Mouse (Mus musculus): ENCODE data around the gene Stt3a. TPM values are rescaled to one million over a fixed set of nuclear protein-coding genes. Genes with fewer than 3 reads are reported as not detected.

Stt3a gene
- total RNA-seq, 2 experiments from 2014 or later, result 70.6 to 80.9 TPM

GRCm38 (mm10) chr9:36692920-36693319 is 74.6 kb downstream of the Stt3a start, which contains the start of gene Acrv1:
TSS of gene Acrv1 (plus strand) at chr9:36693220.
- DNase-seq (ENCODE audit: low spot score in 2 of 2), result no peak
- Histone ChIP-seq H3K4me3 (no peak within 1 kb of the TSS), H3K27ac (no peak within 1 kb of the TSS)
- no peak for TF ChIP-seq CTCF (conservative IDR thresholded peaks at IDR 0.05)

GRCm38 (mm10) chr9:36687329-36687728 is 80.2 kb downstream of the Stt3a start:
- Histone ChIP-seq H3K4me3 (no peak overlapping the region), H3K27ac (no peak overlapping the region)
- peak; percentile 66 for TF ChIP-seq CTCF (conservative IDR thresholded peaks at IDR 0.05)
- peak in 1 of 2 experiments; percentile 4 for DNase-seq (ENCODE audit: low spot score in 2 of 2)

- Histone ChIP-seq H3K4me3 (no peak overlapping the region), H3K27ac (no peak overlapping the region)
- no peak for DNase-seq (ENCODE audit: low spot score in 2 of 2)
- no peak for TF ChIP-seq CTCF (conservative IDR thresholded peaks at IDR 0.05)
These were observed 86.1 kb downstream of the Stt3a start for GRCm38 (mm10) chr9:36681424-36681823.

Other genes starting within 250 kb of the Stt3a start
- gene Gm5615, start 225.7 kb downstream of the Stt3a start, total RNA-seq (2021), result not detected
- not detected for gene Gm17689, start 185.0 kb downstream of the Stt3a start, total RNA-seq (2021)
- not detected for gene A630095E13Rik, start 124.3 kb downstream of the Stt3a start, total RNA-seq (2021)
- gene Acrv1, start 74.5 kb downstream of the Stt3a start, total RNA-seq (2021), result not detected
- gene Chek1, start 40.6 kb downstream of the Stt3a start, total RNA-seq (2021), result 1 to 10 TPM; 2.1 to 2.6 TPM
- 100 to 1,000 TPM in 1 of 2 experiments, 10 to 100 TPM in 1; 97.7 to 102 TPM for gene Ei24, start 29.7 kb upstream of the Stt3a start, total RNA-seq (2021)
- 100 to 1,000 TPM; 274 to 276 TPM for gene Fez1, start 54.2 kb upstream of the Stt3a start, total RNA-seq (2021)